Mouse (Mus musculus) left cerebral cortex, adult 2 months (tissue): ENCODE data around the gene Cygb. TPM values are rescaled to one million over a fixed set of nuclear protein-coding genes. Genes with fewer than 3 reads are reported as not detected.
A peak's percentile ranks its signal among the peaks of the same experiment; 100 is the strongest.

Experiments used
- DNase-seq, 2 experiments: peaks; one replicate each; pipeline ENCODE4 v3.0.0; 2021 to 2022; ENCODE audit warnings: low spot score in 2 of 2, mixed read lengths in 1 of 2; ENCODE audit errors: extremely low spot score in 1 of 2
- H3K27ac ChIP-seq: fragments of 200-600 bp; 2 replicates; pipeline ENCODE4 v1.8.1; 2022
- H3K4me3 ChIP-seq: fragments of 200-600 bp; 2 replicates; pipeline ENCODE4 v1.8.1; 2022
- CTCF ChIP-seq: fragments of 200-600 bp; IDR thresholded peaks from 2 replicates; pipeline ENCODE4 v1.8.1; 2022; ENCODE audit warnings: antibody characterized with exemption, mild to moderate bottlenecking, moderate library complexity
- intact Hi-C: fragments of 180-260 bp; cut with DNase I; formaldehyde crosslinking; loops from one replicate; pipeline ENCODE4 v1.15.1; 2025
- total RNA-seq, 2 experiments: library from RNA; stranded (reverse); gene quantifications; 2 replicates each; pipeline ENCODE4 v1.2.3; 2021

The Cygb gene
- total RNA-seq, 2 experiments from 2014 or later = 42.8 to 45.3 TPM

- intact Hi-C loops = no loop called here
- no peak for DNase-seq
- no peak for TF ChIP-seq CTCF
- H3K4me3 ChIP-seq = no peak overlapping the region
- no peak overlapping the region for H3K27ac ChIP-seq
These were observed 4.3 kb downstream of the Cygb start for GRCm38 (mm10) chr11:116649711-116650337.

GRCm38 (mm10) chr11:116648976-116649375 is 5.1 kb downstream of the Cygb start:
- no peak for DNase-seq
- intact Hi-C loops = no loop called here

GRCm38 (mm10) chr11:116648213-116648921 is 5.7 kb downstream of the Cygb start:
- Histone ChIP-seq H3K27ac (no peak overlapping the region), H3K4me3 (no peak overlapping the region)
- TF ChIP-seq CTCF = no peak
- DNase-seq = no peak
- intact Hi-C loops = no loop called here

More at GRCm38 (mm10) chr11:116648976-116649375, 5.1 kb downstream of the Cygb start:
- Histone ChIP-seq H3K27ac (no peak overlapping the region), H3K4me3 (no peak overlapping the region)
- TF ChIP-seq CTCF = no peak

DNA sequence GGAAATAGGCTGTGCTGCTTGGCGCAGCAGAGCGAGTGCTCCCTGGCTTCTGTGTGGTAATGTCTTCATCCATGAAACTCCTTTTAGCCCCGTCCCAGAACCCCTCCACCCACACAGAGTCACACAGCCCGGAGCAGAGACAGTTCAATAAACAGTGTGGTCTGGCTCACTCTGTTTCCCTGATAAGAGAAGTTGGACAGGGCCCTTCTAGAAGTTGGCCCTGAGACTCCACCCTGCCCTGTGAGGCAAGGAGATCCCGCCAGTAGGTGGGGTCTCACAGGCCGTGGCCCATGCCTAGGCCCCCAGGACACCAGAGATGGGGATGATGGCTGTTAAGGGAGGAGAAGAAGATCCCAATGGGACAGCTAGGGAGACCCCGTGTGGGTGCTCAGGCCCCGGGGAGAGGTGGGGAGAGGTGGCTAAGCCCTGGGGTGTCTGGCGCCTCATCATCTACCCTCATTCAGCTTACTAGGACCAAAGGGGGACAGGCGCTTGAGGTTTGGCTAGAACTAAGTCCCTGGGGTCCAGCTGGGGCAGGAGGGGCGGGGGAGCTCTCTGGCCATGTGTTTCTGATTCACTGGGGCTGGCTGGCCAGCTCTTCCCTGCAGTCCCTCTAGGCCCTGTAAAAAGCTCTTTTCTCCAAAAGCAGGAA is 6.6 kb downstream of the Cygb start:
- no peak for DNase-seq
- intact Hi-C loops = no loop called here
- TF ChIP-seq CTCF = no peak
- no peak overlapping the region for H3K27ac ChIP-seq
- H3K4me3 ChIP-seq = no peak overlapping the region

GRCm38 (mm10) chr11:116646771-116647170 is 7.3 kb downstream of the Cygb start:
- intact Hi-C loops = no loop called here

GRCm38 (mm10) chr11:116646136-116646535 is 8.0 kb downstream of the Cygb start:
- DNase-seq = no peak
- TF ChIP-seq CTCF = no peak
- intact Hi-C loops = no loop called here
- no peak overlapping the region for H3K27ac ChIP-seq
- H3K4me3 ChIP-seq = no peak overlapping the region

More at GRCm38 (mm10) chr11:116646771-116647170, 7.3 kb downstream of the Cygb start:
- H3K27ac ChIP-seq = no peak overlapping the region
- TF ChIP-seq CTCF = no peak
- no peak overlapping the region for H3K4me3 ChIP-seq
- DNase-seq = no peak

GRCm38 (mm10) chr11:116645446-116646110 is 8.5 kb downstream of the Cygb start:
- H3K27ac ChIP-seq = no peak overlapping the region
- no peak overlapping the region for H3K4me3 ChIP-seq
- no peak for DNase-seq
- no peak for TF ChIP-seq CTCF
- intact Hi-C loops = no loop called here

DNA sequence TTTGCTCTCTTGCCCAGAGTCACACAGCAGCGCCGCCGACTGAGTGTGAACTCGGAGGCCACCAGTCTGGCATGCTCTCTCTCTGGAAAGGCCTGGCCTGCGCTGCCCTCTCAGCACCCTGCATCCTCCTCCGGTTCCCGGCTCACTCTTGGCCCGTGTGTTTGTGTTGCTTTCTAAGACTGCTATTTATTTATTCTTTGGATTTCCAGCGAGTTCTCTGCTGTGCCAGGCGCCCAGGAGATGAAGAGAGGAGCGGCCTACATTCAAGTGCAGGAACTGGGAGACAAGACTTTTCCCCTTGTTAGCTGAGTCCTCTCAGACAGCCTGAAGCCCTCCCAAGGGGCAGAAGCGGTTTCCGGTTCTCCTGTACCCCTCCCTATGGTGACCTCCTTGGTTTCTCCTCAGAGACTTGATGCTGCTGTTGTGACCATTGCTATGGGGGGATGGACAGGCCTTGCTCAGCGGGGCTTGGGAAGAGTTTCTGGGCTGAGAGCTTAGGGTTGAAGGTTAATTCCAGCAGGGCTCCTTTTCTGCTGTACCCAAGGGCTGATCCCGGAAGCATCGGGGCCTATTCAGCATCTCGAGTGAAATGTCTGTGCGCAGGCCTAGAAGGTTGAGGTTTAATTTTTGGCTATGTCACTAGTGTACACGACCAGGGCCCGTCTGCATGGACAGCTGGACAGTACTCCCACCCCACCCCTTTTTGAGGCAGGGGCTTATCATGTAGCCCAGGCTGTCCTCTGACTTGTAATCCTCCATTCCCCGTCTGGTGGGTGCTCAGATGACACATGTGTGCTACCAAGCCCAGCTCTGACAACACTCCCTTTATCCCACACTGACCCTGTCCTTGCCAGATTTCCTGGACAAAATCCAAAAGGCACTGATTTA is 9.6 kb downstream of the Cygb start:
- DNase-seq = no peak

DNA sequence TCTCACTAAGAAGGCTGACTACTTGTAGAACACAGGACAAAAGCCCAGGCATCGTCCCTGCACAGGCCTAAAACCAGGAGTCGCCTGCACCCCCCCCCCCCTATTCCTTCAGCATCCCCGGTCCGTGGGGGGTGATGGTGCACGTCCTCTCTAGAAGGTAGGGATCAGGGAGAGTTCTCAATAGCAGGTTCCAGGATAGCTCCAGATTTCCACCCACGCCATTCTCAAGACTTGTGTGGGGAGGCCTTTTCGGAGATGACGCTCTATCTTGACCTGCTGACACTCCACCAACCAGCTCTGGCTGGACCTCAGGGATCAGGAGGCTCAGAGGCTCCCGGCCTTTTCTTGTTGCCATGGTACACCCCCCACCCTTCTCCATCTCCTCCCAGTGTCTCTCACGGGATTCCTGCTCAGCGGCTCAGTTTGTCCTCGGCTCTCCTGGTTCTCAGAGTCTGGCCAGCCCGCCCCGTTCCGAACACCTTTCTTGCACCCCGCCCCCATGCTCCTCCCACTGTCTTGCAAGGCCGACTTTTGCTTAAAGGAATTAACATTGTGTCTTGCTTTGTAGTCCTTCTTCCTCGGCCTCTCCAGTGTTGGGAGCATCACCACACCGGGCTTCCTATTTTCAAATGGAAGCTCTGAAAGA is 10.4 kb downstream of the Cygb start:
- peak overlapping the region; percentile 41 for H3K27ac ChIP-seq
- intact Hi-C loops = loop anchor here (1.0 to 5.0 kb wide), 3 partner anchors 28 to 414 kb away; no protein-coding TSS in a partner anchor
- H3K4me3 ChIP-seq = peak overlapping the region; percentile 3; the same call in 1 of the 2 replicates
- no peak for DNase-seq
- no peak for TF ChIP-seq CTCF

More for the DNA sequence above, 9.6 kb downstream of the Cygb start:
- Histone ChIP-seq H3K27ac (peak overlapping the region; percentile 41), H3K4me3 (no peak overlapping the region)
- intact Hi-C loops = loop anchor here (5.0 kb wide), 1 partner anchor 413 kb away; no protein-coding TSS in a partner anchor
- TF ChIP-seq CTCF = no peak
